Mouse (Mus musculus) ES-Bruce4 (cell line): Measurements from ENCODE around the gene Atp2b1.

Source experiments
- CTCF ChIP-seq: IDR thresholded peaks from one replicate; pipeline ENCODE4 v1.8.1; 2011; ENCODE audit warnings: low read depth, low read length
- EP300 ChIP-seq: IDR thresholded peaks from 2 replicates; pipeline ENCODE4 v1.6.1; 2011; ENCODE audit warnings: low read depth, low read length; ENCODE audit not compliant: insufficient read depth
- POLR2A ChIP-seq: IDR thresholded peaks from one replicate; pipeline ENCODE4 v1.8.1; 2011; ENCODE audit warnings: low read length; ENCODE audit not compliant: insufficient read depth

DNA sequence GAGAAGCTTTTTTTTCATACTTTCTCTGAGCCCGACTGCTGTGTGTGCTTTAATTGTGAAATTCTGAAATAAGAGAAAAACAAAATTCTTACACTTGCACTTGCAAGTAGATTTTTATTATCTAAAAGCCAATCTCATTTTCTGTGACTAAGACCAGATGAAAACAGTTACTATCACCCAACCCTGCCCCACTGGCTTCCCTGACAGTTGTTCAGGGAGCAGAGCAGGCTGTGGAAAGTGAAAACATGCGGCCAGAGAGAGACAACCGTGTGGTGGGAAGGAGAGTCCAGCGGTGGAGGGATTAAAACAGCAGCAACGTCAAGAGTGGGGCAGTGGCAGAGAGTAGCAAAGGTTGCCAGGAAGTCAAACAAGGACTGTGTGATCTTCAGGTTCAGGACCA, 46.7 kb downstream of the Atp2b1 start:
- TF ChIP-seq CTCF = no peak
- TF ChIP-seq EP300 = no peak
- TF ChIP-seq POLR2A = no peak
